Comparison of ENCODE assay signal across 8 mouse cellular contexts in genomic region chr11:58199229-58200037, GRCm38 (mm10). TPM values are rescaled to one million over a fixed set of nuclear protein-coding genes. Genes with fewer than 3 reads are reported as not detected.
DNase-seq lines count a peak whose midpoint lies in the region; ATAC-seq lines count a peak whose summit lies in the region.
"Not testable (repeated sequence)": the region's sequence is repeated elsewhere in the genome, so short reads cannot be mapped to it uniquely, and the experiment has no call there.

Igtp (plus strand) TSS chr11:58199556.
Irgm2 (plus strand) TSS chr11:58199618.

- peak within 1 kb of the TSS; percentile 79 for H3K4me2 ChIP-seq in intestine, embryonic 15.5 days (replicated peaks)
- peak within 1 kb of the TSS; percentile 54 for H3K4me2 ChIP-seq in limb, embryonic 11.5 days (ENCODE audit: low read depth, severe bottlenecking)
- peak within 1 kb of the TSS; percentile 53 for H3K4me2 ChIP-seq in midbrain, embryonic 11.5 days

- peak within 1 kb of the TSS; percentile 64 for H3K9ac ChIP-seq in intestine, embryonic 15.5 days
- 0 out of 2 replicates have a peak within 1 kb of the TSS, but pooled peaks have one; percentile 40 for H3K9ac ChIP-seq in limb, embryonic 11.5 days (ENCODE audit: low read length)
- H3K9ac ChIP-seq in midbrain, embryonic 11.5 days (ENCODE audit: low read length), result peak within 1 kb of the TSS; percentile 54

- not testable (repeated sequence) for H3K9me3 ChIP-seq in embryonic facial prominence, embryonic 10.5 days; intestine, embryonic 15.5 days; limb, embryonic 11.5 days (ENCODE audit: control insufficient read depth, low read length); midbrain, embryonic 11.5 days (ENCODE audit: control insufficient read depth, low read length)

- ATAC-seq in activated CD4-positive, CD25-positive, alpha-beta regulatory T cell, adult 4 months, result peak; percentile 89
- peak; percentile 95 for ATAC-seq in intestine, embryonic 15.5 days
- ATAC-seq in limb, embryonic 11.5 days (ENCODE audit: insufficient number of reproducible peaks, low FRiP score, low TSS enrichment, low read depth), result 0 out of 2 replicates have a peak, but pooled peaks have one; percentile 62
- not testable (repeated sequence) for ATAC-seq in midbrain, embryonic 11.5 days (ENCODE audit: low FRiP score)

- peak; percentile 53 for DNase-seq in embryonic facial prominence, embryonic 10.5 days (ENCODE audit: low spot score)
- not testable (repeated sequence) for DNase-seq in gonadal fat pad, adult 2 months (ENCODE audit: low read depth)
- DNase-seq in limb, embryonic 11.5 days (ENCODE audit: low spot score), result peak; percentile 67
- peak; percentile 90 for DNase-seq in midbrain, embryonic 11.5 days (ENCODE audit: low spot score, missing footprints)
- DNase-seq in right cerebral cortex, postnatal 25 days, result peak; percentile 58
- peak; percentile 67 to 72 for DNase-seq in urinary bladder, postnatal 4 days (ENCODE audit: low spot score in 2 of 2)

- 8% methylated on average over 15 of the region's 15 CpGs for WGBS in embryonic facial prominence, embryonic 10.5 days
- 5% methylated on average over 14 of the region's 15 CpGs for WGBS in intestine, embryonic 15.5 days
- WGBS in limb, embryonic 11.5 days, result 10% methylated on average over 14 of the region's 15 CpGs
- 12% methylated on average over 13 of the region's 15 CpGs for WGBS in midbrain, embryonic 11.5 days

- peak within 1 kb of the TSS; percentile 62 for H3K4me3 ChIP-seq in embryonic facial prominence, embryonic 10.5 days
- peak within 1 kb of the TSS; percentile 56 for H3K4me3 ChIP-seq in intestine, embryonic 15.5 days (replicated peaks)
- peak within 1 kb of the TSS; percentile 35 for H3K4me3 ChIP-seq in limb, embryonic 11.5 days (ENCODE audit: low read depth, low read length)
- H3K4me3 ChIP-seq in midbrain, embryonic 11.5 days (ENCODE audit: low read depth, low read length), result peak within 1 kb of the TSS; percentile 37

- peaks cover 11% of the 10 kb centered on the region; the same call in 1 of the 2 replicates for H3K4me1 ChIP-seq in embryonic facial prominence, embryonic 10.5 days
- not testable (repeated sequence) for H3K4me1 ChIP-seq in intestine, embryonic 15.5 days (replicated peaks); limb, embryonic 11.5 days (ENCODE audit: control insufficient read depth, insufficient read depth, low read length); midbrain, embryonic 11.5 days (ENCODE audit: control insufficient read depth, insufficient read depth, low read length)

- not testable (repeated sequence) for H3K27me3 ChIP-seq in embryonic facial prominence, embryonic 10.5 days (replicated peaks; ENCODE audit: low read depth, poor library complexity, severe bottlenecking); intestine, embryonic 15.5 days (replicated peaks); limb, embryonic 11.5 days (ENCODE audit: control insufficient read depth, insufficient read depth, low read length); midbrain, embryonic 11.5 days (ENCODE audit: control insufficient read depth, insufficient read depth, low read length)

- peak within 1 kb of the TSS; percentile 69 for H3K27ac ChIP-seq in embryonic facial prominence, embryonic 10.5 days (replicated peaks)
- peak within 1 kb of the TSS; percentile 73 for H3K27ac ChIP-seq in intestine, embryonic 15.5 days
- H3K27ac ChIP-seq in limb, embryonic 11.5 days (replicated peaks; ENCODE audit: low read depth, low read length); midbrain, embryonic 11.5 days (ENCODE audit: low read depth, low read length): not testable (repeated sequence)

- H3K36me3 ChIP-seq in embryonic facial prominence, embryonic 10.5 days (replicated peaks); intestine, embryonic 15.5 days; limb, embryonic 11.5 days (ENCODE audit: control insufficient read depth, insufficient read depth, low read length); midbrain, embryonic 11.5 days (ENCODE audit: control insufficient read depth, insufficient read depth, low read length): not testable (repeated sequence)

RNA-seq across cellular contexts. Expression of gene Igtp, which starts in this region (rescaled TPM):
- 100 to 1,000 TPM; 396 to 413 TPM for polyA plus RNA-seq in activated CD4-positive, CD25-positive, alpha-beta regulatory T cell, adult 4 months (2017; shearing (Covaris generic))
- polyA plus RNA-seq in embryonic facial prominence, embryonic 10.5 days (2016; fragmentation: Nextera tagmentation; extraction: Ambion mirVana), result 2.1 and 2.8 TPM in 2 replicates
- 12.6 and 14.0 TPM in 2 replicates for polyA plus RNA-seq in gonadal fat pad, adult 2 months (2012; rRNA removed)
- 5.0 and 5.6 TPM in 2 replicates for polyA plus RNA-seq in intestine, embryonic 15.5 days (2015; fragmentation: Nextera tagmentation; extraction: Ambion mirVana)
- polyA plus RNA-seq in limb, embryonic 11.5 days (2014; fragmentation: Nextera tagmentation; extraction: Ambion mirVana), result 1.6 and 2.1 TPM in 2 replicates
- polyA plus RNA-seq in midbrain, embryonic 11.5 days (2014; fragmentation: Nextera tagmentation; extraction: Ambion mirVana), result 2.0 and 2.2 TPM in 2 replicates

RNA-seq across cellular contexts. Expression of gene Irgm2, which starts in this region (rescaled TPM):
- 10 to 100 TPM; 52.8 to 55.5 TPM for polyA plus RNA-seq in activated CD4-positive, CD25-positive, alpha-beta regulatory T cell, adult 4 months (2017; shearing (Covaris generic))
- polyA plus RNA-seq in embryonic facial prominence, embryonic 10.5 days (2016; fragmentation: Nextera tagmentation; extraction: Ambion mirVana), result 0.54 and 0.58 TPM in 2 replicates
- polyA plus RNA-seq in gonadal fat pad, adult 2 months (2012; rRNA removed), result 9.2 and 11.4 TPM in 2 replicates
- polyA plus RNA-seq in intestine, embryonic 15.5 days (2015; fragmentation: Nextera tagmentation; extraction: Ambion mirVana), result 3.8 TPM in 2 replicates
- 0.12 and 0.40 TPM in 2 replicates for polyA plus RNA-seq in limb, embryonic 11.5 days (2014; fragmentation: Nextera tagmentation; extraction: Ambion mirVana)
- 0.51 and 0.81 TPM in 2 replicates for polyA plus RNA-seq in midbrain, embryonic 11.5 days (2014; fragmentation: Nextera tagmentation; extraction: Ambion mirVana)

Comparison
In these comparisons a context has a peak if more than half of its experiments do, and no peak if none do; other contexts are left out.
1. RNA of gene Igtp (polyA plus RNA-seq): 396 to 413 TPM in activated CD4-positive, CD25-positive, alpha-beta regulatory T cell, adult 4 months; 12.6 to 14.0 TPM in gonadal fat pad, adult 2 months, 5.0 to 5.6 TPM in intestine, embryonic 15.5 days, 2.0 to 2.2 TPM in midbrain, embryonic 11.5 days, 2.1 to 2.8 TPM in embryonic facial prominence, embryonic 10.5 days and 1.6 to 2.1 TPM in limb, embryonic 11.5 days; every median in the first group is over 10 times any median in the second.
2. Peak in every context shown above with its lines, with median percentiles within 50 percentile points of each other: H3K4me3 ChIP-seq, H3K4me2 ChIP-seq and H3K9ac ChIP-seq.